Mouse (Mus musculus) adrenal gland, postnatal 25 days (tissue): ENCODE measurements around the gene Gcc1. TPM values are rescaled to one million over a fixed set of nuclear protein-coding genes. Genes with fewer than 3 reads are reported as not detected.

Experiments used
- DNase-seq: peaks from one replicate; pipeline ENCODE4 v3.0.0; 2021; ENCODE audit warnings: mixed read lengths
- total RNA-seq: library from RNA; stranded (reverse); gene quantifications from 2 replicates; pipeline ENCODE4 v1.2.3, GENCODE M21; 2021

Gene Gcc1
- total RNA-seq, 1 experiment from 2014 or later = 16.5 TPM

DNA sequence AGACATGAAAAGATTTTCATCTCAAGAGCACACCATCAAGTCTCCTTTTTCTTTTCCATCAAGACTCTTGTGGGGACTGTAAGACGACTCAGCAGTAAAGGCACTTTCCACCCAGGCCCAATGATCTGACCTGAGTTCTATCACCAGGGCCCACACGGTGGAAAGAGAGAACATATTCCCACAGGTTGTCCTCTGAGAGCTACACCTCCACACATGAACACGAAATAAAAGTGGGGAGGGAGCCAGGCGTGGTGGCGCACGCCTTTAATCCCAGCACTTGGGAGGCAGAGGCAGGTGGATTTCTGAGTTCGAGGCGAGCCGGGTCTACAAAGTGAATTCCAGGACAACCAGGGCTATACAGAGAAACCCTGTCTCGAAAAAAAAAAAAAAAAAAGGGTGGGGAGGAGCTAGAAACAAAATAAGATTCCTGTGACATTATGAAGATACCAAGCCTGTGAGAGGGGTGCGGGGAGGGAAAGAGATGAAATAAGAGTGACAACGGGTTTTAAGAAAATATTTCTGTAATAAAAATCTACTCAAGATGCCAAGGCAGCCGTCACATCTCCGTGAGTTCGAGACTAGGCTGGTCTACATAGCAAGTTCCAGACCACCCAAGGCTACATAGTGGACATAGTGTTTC lies 5.4 kb downstream of the Gcc1 start:
- no peak for DNase-seq

DNA sequence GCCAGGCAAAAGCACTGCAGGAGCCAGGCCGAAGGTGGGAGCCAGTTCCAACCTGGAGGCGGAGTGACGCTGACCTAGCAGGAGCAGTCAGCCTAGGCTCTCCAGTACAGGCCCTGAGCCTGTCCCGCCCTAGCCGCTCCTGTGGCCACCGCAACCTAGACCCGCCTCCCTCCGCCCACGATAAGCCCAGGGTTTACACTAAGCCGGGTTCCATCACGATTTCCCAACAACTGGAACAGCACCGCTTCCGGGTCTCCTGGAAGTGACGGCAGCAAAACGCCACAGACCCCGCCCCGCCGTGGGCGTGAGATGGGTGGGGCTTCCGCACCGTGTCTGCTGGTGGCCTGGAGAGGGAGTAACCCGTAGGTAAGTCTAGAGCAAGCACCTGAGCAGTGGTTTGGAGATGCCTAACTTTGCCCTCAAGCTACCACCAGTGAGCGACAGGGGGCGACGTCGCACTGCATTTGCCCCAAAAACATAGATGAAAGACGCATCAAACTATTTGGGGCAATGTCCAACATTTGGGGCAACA lies 6.7 kb downstream of the Gcc1 start:
- peak; percentile 96 for DNase-seq

DNA sequence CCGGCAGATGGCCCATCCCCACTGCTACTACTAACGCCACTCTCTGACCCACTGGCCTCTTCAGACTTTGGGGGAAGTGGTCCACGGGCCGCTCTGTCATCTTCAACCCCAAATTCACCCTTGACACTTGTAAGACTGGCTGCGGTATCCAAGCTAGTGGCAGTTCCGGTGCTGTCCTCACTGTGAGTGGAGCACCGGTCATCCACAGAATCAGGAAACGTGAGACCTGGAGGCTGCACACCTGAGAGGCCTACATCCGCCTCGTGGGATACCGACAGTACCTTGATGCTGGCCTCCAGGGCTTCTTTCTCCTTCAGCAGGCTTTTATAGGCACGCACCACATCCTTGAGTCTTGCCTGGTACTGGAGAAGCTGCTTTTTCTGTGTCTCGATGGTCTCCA lies 7.3 kb downstream of the Gcc1 start:
- no peak for DNase-seq

DNA sequence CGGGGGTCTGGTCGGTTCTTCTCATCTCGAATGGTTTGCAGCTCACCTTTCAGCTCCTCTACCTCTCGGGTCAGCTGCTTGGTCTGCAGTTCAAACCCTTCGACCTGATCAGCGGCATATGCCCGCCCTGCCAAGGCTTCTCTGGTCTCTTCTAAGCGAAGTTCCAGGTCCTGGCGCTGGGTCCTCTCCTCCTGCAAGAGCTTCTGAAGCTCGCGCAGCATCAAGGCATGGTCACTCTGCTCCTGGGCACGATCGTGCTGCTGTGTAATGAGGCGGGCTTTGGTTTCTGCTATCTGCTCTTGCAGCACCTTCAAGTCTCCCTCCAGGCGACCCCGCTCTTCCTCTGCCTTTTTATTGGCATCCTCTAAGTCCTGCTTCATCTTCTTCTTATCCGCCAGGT lies 7.8 kb downstream of the Gcc1 start:
- no peak for DNase-seq

GRCm38 (mm10) chr6:28419673-28420072 lies 8.5 kb downstream of the Gcc1 start:
- no peak for DNase-seq

DNA sequence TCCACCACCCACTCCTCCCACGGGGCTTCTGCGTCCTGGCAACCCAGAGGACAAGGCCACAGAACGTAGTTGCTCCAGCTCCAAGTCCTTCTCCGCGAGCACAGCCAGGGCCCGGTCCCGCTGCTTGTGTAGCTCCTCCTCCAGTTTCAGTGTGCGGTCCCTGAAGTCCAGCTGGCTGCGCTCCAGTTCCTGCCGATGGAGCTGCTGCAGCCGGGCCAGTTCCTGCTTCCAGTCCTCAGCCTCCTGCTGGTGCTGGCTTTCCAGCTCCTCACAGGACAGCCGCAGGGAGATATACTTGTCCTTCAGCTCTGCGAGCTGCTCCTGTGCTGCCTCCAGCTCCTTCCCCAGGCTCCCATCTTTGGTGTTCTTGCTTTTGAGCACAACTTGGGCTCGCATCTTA lies 9.7 kb downstream of the Gcc1 start:
- DNase-seq = peak; percentile 85

DNA sequence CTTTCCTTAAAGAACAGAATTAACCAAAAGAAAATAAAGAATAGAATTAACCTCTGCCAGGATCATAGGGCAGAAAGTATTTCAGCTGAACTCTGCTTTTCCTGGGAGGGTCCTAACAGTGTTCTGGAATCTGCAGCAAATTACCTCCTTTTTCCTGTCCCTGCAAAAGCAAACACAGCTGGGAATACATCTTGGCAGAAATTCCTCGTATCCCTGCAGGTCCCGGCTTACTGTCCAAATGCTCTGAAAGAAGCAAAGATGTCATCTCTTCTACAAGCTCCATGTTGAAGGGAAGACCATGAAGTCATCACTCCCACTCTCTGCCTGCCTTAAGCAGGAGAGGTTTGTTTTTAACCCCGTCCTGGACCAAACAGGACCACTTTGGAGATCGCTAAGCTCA lies 11.2 kb downstream of the Gcc1 start:
- no peak for DNase-seq

DNA sequence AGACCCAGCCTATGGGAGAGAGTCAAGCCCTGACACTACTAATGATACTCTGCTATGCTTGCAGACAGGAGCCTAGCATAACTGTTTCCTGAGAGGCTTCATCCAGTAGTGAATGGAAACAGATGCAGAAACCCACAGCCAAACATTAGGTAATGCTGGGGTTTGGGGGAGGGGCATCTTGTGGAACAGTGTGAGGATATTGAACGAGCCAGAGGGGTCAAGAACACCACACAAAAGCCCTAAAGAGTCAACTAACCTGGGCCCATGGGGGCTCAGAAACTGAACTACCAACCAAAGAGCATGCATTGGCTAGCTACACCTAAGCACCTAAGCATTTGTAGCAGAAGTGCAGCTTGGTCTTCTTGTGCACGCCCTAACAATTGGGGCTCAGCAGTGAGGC lies 17.0 kb downstream of the Gcc1 start:
- DNase-seq = no peak

DNA sequence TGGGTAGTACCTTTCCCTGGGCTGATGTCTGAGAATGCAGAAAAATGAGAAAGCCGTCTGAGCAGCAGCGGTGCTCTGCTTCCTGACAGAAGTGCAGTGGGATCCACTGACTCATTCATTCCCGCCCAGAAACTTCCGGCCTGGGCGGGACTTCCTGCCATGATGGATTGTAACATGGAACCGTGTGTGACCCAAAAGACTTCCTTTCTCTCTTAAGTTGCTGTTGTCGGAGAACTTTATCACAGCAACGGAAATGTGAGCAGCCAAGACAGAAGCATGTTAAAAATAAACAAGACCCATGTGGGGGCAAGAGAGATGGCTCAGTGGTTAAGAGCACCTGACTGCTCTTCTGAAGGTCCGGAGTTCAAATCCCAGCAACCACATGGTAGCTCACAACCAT lies 18.1 kb downstream of the Gcc1 start:
- no peak for DNase-seq

- DNase-seq = no peak
Measured at GRCm38 (mm10) chr6:28399791-28400190, 28.4 kb downstream of the Gcc1 start.

DNA sequence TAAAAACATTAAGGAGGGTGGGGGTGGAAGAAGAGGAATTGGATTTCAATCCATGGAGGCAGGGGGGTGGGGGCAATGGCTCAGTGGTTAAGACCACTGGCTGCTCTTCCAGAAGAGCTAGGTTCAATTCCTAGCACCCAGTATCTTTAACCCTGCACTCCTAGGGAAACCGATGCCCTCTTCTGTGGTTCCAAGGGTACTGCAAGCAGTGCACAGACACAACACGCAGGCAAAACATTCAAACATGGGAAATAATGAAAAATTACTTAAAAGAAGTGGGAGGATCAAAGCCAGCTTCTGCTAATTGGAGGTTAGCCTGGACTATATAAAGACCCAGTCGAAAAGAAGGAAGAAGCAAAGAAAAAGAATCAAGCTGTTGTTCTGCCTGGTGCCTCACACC lies 29.5 kb downstream of the Gcc1 start:
- no peak for DNase-seq

GRCm38 (mm10) chr6:28397681-28398203 lies 30.4 kb downstream of the Gcc1 start, which contains the start of gene Zfp800:
Gene Zfp800 (minus strand): TSS chr6:28398005.
- DNase-seq = peak; percentile 12

DNA sequence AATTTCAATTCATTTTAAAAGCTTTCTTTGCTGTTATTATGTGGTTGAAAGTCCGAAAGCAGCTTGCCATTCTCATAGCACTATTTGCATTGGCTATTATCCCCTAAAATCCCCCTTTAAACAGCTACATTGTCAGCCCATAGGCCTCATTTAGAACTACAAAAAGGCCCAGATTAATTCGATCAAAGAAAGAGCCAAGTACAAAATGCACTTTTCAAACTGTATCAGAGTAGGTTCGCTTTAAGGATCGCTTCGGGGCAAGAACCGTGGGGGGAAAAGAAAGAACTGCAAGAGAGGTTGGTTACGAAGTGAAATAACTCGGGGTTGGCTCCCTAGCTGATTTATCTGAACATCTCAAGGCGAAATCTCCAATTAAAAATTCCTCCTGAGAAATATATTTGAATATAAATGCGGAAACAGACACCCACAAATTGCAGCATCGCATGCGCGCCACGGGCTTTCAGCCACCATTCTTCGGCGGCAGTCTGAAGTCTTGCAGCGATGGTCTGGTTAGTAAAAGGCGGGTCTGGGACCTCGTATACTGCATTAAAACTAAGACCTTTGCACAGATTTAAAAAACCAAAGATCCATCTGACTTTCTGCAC lies 31.2 kb downstream of the Gcc1 start:
- no peak for DNase-seq

GRCm38 (mm10) chr6:28396051-28396852 lies 31.9 kb downstream of the Gcc1 start:
- no peak for DNase-seq

- no peak for DNase-seq
Measured at GRCm38 (mm10) chr6:28389038-28389437, 39.2 kb downstream of the Gcc1 start.

- DNase-seq = no peak
Measured at GRCm38 (mm10) chr6:28385169-28385568, 43.0 kb downstream of the Gcc1 start.

GRCm38 (mm10) chr6:28381983-28382382 lies 46.2 kb downstream of the Gcc1 start:
- no peak for DNase-seq

DNA sequence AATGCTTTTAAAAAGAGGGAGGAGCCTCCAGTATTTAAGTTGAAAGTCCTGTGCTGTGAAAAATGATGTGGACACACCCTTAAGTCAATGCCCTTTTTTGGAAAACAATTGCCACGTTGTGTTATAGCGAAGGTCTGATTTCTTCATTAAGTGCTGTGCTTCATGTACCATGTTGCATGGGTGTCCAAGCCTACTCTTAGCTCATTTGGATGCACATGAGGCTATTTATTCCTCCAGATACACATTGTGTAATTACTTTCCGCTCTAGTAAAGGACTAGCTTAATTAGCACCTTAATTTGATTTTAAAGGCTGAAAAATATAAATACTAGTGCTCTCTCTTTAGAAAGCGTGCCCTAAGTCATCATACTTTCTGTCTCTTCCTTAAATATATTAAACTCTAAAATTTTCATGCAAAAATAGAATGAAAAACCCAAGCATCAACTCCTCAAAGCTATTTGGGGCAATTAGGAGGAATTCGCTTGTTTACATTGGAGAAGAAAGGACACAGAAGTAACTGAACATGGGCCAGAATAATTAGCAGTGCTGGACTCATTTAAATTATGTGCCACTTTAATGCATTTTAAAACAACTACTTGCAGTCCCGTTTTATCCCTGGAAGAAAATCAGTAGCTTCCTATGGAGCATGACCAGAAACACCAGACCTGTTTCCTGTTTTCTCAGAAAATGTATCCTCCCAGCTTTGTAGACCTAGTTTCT lies 58.1 kb downstream of the Gcc1 start:
- no peak for DNase-seq

- no peak for DNase-seq
Measured at GRCm38 (mm10) chr6:28367575-28367974, 60.6 kb downstream of the Gcc1 start.
